Mouse (Mus musculus) bone marrow macrophage, adult 2 months (primary cell): ENCODE results near the gene Trappc4. TPM values are rescaled to one million over a fixed set of nuclear protein-coding genes. Genes with fewer than 3 reads are reported as not detected.
"Not testable (repeated sequence)": the region's sequence is repeated elsewhere in the genome, so short reads cannot be mapped to it uniquely, and the experiment has no call there.

ENCODE experiments used
- H3K27ac ChIP-seq: 2 replicates; pipeline ENCODE4 v1.5.1; 2012; ENCODE audit warnings: low read depth, low read length; ENCODE audit not compliant: insufficient read depth
- H3K4me1 ChIP-seq: 2 replicates; pipeline ENCODE4 v1.6.1; 2012; ENCODE audit warnings: low read length; ENCODE audit not compliant: control insufficient read depth, insufficient read depth
- H3K4me3 ChIP-seq: 2 replicates; pipeline ENCODE4 v1.5.1; 2012; ENCODE audit warnings: mild to moderate bottlenecking, low read length, moderate library complexity; ENCODE audit not compliant: insufficient read depth
- CTCF ChIP-seq: IDR thresholded peaks from 2 replicates; pipeline ENCODE4 v1.5.1; 2012; ENCODE audit warnings: low read depth, mild to moderate bottlenecking, low read length, moderate library complexity
- POLR2A ChIP-seq: IDR thresholded peaks from 2 replicates; pipeline ENCODE4 v1.6.1; 2012; ENCODE audit warnings: mild to moderate bottlenecking, low read depth, low read length, borderline replicate concordance
- polyA plus RNA-seq: library from polyadenylated mRNA; stranded (reverse); fragments of >200 nt; gene quantifications from 2 replicates; pipeline ENCODE4 v1.2.4, GENCODE M21; 2012; ENCODE audit not compliant: missing spikeins, insufficient read depth, insufficient read length

The Trappc4 gene
- polyA plus RNA-seq, 1 experiment, result 82.4 TPM

DNA sequence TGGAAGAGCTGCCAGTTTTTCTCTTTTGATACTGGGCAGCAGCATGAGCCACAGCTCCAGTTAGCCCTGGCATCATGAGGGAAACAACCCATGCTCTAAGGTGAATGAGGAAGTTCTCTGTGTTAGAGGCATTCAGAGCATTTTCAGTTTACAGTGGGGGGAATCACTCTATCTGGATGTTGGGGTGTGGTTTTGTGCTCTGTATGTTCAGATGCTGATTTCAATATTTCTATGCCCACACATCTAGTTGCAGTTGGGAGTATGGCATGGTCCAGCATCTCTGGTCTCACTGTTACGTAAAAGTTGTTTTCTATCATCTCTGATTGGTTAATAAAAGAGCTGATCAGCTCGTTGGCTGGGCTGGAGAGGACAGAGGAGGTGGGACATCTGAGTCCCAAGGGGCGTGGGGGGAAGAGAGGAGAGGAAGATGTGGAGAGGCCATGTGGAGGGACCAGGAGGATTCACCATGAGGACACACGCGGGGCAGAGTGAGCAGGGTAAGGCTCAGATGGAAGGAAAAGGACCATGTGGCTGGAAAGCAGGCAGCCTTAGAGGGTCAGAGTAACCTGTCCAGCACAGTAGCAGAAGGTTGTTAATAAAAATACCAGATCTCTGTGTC lies 13.0 kb upstream of the Trappc4 start:
- Histone ChIP-seq H3K27ac (peak overlapping the region; percentile 44), H3K4me1 (peaks cover 6% of the 10 kb centered on the region), H3K4me3 (peak overlapping the region; percentile 38)
- TF ChIP-seq POLR2A (no peak), CTCF (no peak)

DNA sequence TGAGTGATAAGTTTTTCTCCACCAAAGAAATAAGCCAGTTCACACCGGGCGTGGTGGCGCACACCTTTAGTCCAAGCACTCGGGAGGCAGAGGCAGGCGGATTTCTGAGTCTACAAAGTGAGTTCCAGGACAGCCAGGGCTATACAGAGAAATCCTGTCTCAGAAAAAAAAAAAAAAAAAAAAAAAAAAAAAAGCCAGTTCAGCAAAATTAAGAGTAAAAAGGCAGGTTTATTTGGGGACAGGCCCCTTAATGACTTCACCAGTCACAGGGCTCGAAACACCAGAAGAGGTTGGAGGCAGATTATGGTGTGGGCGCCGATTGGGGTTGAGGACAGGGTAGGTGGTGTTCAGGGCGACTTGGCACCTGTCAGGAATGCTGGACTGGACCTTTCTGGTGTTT lies 12.3 kb upstream of the Trappc4 start:
- peak overlapping the region; percentile 44 for H3K27ac ChIP-seq
- H3K4me3 ChIP-seq, H3K4me1 ChIP-seq: not testable (repeated sequence)

GRCm38 (mm10) chr9:44418519-44419385 lies 11.4 kb upstream of the Trappc4 start, which contains the start of gene Ccdc84:
Gene Ccdc84, minus strand, starts transcription at chr9:44418569.
- H3K27ac ChIP-seq, result peak within 1 kb of the TSS; percentile 74
- H3K4me1 ChIP-seq, result peaks cover 6% of the 10 kb centered on the region
- TF ChIP-seq POLR2A, result no peak
- no peak for TF ChIP-seq CTCF
- H3K4me3 ChIP-seq, result peak within 1 kb of the TSS; percentile 92

DNA sequence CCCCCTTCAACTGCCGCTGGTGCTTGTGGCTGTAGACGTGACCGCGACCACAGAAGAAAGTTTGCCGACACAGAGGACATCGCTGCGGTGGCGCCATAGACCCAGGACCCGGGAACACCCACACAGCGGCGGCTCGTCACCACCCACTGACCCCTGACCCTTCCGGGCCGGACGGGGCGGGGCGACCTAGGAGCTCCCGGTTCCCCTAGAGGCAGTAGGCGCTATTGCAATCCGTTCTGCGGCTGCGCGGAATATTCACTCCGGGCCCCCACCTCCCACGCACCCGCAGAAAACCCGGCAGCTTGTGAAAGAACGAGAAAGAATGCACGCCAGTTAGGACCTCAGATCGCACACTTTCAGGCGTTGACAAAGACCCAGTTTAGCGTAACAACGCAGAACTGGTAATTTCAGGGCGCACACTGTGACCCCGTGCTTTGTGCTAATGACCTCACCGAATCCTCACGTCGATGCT lies 10.5 kb upstream of the Trappc4 start:
- peaks cover 6% of the 10 kb centered on the region for H3K4me1 ChIP-seq
- TF ChIP-seq CTCF (no peak), POLR2A (no peak)
- peak overlapping the region; percentile 74 for H3K27ac ChIP-seq
- peak overlapping the region; percentile 92 for H3K4me3 ChIP-seq

DNA sequence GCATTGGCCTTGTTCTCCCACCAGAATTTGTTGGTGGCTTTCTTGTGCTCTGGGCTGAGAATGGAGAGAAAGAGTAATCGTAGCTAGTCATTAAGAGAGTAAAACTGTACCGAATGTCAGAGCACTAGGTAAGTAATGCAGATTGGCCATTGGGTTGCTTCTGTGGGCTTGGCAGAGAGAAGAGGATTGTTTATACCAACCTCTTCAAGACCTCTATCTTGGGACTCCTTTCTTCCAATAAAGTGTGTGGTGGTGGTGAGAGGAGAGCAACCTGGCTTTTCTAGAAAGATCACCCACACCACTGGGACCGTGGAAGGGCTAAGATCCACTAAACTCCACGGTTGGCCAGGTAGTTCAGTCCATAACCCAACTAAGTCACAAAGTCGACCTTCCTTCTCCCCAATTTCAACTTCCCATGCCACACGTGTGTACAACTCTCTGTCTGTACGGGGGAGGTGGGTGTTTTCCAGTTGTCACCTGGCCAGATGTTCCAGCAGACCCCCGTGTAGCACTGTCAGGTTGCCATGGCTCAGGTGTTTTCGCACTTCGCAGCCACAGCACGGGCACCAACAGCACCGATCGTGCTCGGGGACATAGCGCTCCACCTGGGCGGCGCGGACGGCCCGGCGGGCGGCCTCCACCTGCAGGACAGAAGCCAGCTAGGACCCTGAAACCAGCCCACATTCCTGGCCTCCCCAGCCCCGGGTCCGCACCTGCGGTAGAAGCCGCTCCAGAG lies 9.9 kb upstream of the Trappc4 start:
- Histone ChIP-seq H3K4me3 (peak overlapping the region; percentile 92), H3K4me1 (peaks cover 6% of the 10 kb centered on the region), H3K27ac (no peak overlapping the region)
- TF ChIP-seq CTCF, result no peak
- no peak for TF ChIP-seq POLR2A

- no peak overlapping the region for H3K4me3 ChIP-seq
- no peak overlapping the region for H3K27ac ChIP-seq
- TF ChIP-seq POLR2A, result no peak
- no peak for TF ChIP-seq CTCF
- peaks cover 4% of the 10 kb centered on the region; the same call in 1 of the 2 replicates for H3K4me1 ChIP-seq
These were observed 5.4 kb upstream of the Trappc4 start for GRCm38 (mm10) chr9:44412781-44413180.

DNA sequence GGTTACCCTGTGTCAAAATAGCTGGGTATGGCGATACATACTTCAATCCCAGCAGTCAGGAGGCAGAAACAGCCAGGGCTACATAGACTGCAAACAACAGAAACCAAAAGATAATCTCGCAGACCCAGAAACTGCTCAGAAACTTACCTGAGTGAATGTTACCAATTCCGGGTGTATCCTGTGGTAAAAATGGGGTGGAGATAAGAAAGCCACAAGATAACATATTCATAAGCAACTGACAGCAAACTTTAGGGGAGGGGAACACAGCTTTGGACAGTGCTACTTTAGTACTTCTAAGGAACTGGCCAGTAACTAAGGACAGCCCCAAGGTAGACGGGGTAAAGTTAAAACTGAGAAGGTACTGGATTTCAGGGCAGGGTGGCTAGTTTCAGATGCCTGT lies 4.9 kb upstream of the Trappc4 start:
- TF ChIP-seq POLR2A (no peak), CTCF (no peak)
- Histone ChIP-seq H3K4me1 (peaks cover 4% of the 10 kb centered on the region; the same call in 1 of the 2 replicates), H3K27ac (no peak overlapping the region), H3K4me3 (no peak overlapping the region)

DNA sequence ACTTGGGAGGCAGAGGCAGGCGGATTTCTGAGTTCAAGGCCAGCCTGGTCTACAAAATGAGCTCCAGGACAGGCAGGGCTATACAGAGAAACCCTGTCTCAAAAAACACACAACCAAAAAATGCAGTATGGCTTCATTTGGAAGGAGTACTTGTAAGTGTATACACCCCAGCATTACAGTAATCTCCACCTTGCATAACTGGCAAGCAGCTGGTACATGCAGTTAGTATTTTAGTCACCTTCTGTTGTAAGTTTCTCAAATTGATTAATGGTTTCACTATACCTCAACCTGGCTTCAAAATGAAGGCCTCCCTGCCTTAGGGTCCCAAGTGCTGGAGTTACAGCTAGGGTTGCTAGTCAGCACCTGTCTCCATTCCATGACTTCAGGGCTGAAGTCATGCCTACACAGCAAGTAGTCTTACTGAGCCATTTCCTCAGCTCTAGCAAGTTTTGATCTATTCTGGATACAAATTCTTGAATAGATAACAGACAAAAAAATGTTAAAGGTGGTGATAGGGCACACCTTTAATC lies 4.3 kb upstream of the Trappc4 start:
- H3K4me1 ChIP-seq, result peaks cover 4% of the 10 kb centered on the region; the same call in 1 of the 2 replicates
- H3K4me3 ChIP-seq, result no peak overlapping the region
- no peak for TF ChIP-seq POLR2A
- no peak for TF ChIP-seq CTCF
- H3K27ac ChIP-seq, result no peak overlapping the region

GRCm38 (mm10) chr9:44410647-44411336 lies 3.4 kb upstream of the Trappc4 start:
- H3K4me3 ChIP-seq, result no peak overlapping the region
- peaks cover 7% of the 10 kb centered on the region for H3K4me1 ChIP-seq
- H3K27ac ChIP-seq, result no peak overlapping the region
- TF ChIP-seq POLR2A (no peak), CTCF (no peak)

- H3K27ac ChIP-seq, result peak overlapping the region; percentile 72; the same call in 1 of the 2 replicates
- H3K4me1 ChIP-seq, result not testable (repeated sequence)
- peak overlapping the region; percentile 89 for H3K4me3 ChIP-seq
These were observed 1.3 kb upstream of the Trappc4 start for GRCm38 (mm10) chr9:44408693-44409092.
